ENCODE assay signal across 24 mouse cellular contexts in the genomic region with DNA sequence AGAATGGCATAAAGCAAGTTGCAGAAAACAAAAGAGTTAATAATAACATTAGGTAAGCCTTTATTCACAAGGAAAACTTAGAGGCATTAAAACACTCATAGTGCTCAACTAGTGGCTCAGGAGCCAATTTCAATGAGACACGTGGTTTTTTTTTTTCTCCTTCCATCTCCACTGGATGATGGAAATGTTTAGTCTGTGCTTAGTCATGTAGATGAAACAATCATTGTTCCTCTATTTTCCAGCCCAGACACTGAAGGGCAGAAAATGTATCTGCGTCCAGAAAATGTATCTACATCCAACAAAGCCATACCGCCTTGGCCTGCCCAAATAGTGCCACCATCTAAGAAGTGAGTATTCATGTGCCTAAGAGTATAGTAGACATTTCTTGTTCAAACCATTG.
"Had no signal": no experiment of that assay in that cellular context is flagged by ENCODE, and none has a peak within 500 bp of the region (broad histone marks: within the 10 kb centered on the region; RNA-seq: fewer than 3 reads in every experiment).

No protein-coding gene starts in this region.

- H3K36me3 ChIP-seq: heart, embryonic 10.5 days; heart, embryonic 12.5 days; hindbrain, embryonic 10.5 days; hindbrain, embryonic 12.5 days; hindbrain, embryonic 15.5 days; limb, embryonic 13.5 days; limb, embryonic 15.5 days; liver, embryonic 12.5 days had no signal

- H3K4me3 ChIP-seq: gastrocnemius, adult 2 months; heart, embryonic 10.5 days; heart, embryonic 12.5 days; hindbrain, embryonic 10.5 days; hindbrain, embryonic 12.5 days; hindbrain, embryonic 15.5 days; limb, embryonic 13.5 days; limb, embryonic 15.5 days; liver, embryonic 12.5 days had no signal

- H3K9me3 ChIP-seq: heart, embryonic 10.5 days; heart, embryonic 12.5 days; hindbrain, embryonic 10.5 days; hindbrain, embryonic 12.5 days; hindbrain, embryonic 15.5 days; limb, embryonic 13.5 days; limb, embryonic 15.5 days; liver, embryonic 12.5 days had no signal

- H3K27me3 ChIP-seq: heart, embryonic 12.5 days; hindbrain, embryonic 12.5 days; hindbrain, embryonic 15.5 days; limb, embryonic 13.5 days; limb, embryonic 15.5 days; liver, embryonic 12.5 days had no signal

- H3K27ac ChIP-seq: gastrocnemius, adult 2 months; heart, embryonic 10.5 days; hindbrain, embryonic 10.5 days; hindbrain, embryonic 12.5 days; hindbrain, embryonic 15.5 days; hindbrain, postnatal 0 days; limb, embryonic 13.5 days; limb, embryonic 15.5 days; liver, embryonic 12.5 days; liver, embryonic 14.5 days had no signal

- H3K4me2 ChIP-seq: heart, embryonic 12.5 days; hindbrain, embryonic 12.5 days; hindbrain, embryonic 15.5 days; limb, embryonic 13.5 days; limb, embryonic 15.5 days; liver, embryonic 12.5 days had no signal

- DNase-seq: gastrocnemius, adult 2 months; gastrocnemius, postnatal 10 days; gastrocnemius, postnatal 25 days; heart, adult 18-20 months; heart, postnatal 10 days; heart, postnatal 4 days; kidney, adult 11 months; kidney, adult 8-10 months; kidney, postnatal 10 days; kidney, postnatal 36 days; layer of hippocampus, adult 9-11 months; layer of hippocampus, postnatal 36 days; left cerebral cortex, postnatal 4 days had no signal

- ATAC-seq: hindbrain, postnatal 0 days; intestine, embryonic 16.5 days; liver, embryonic 12.5 days had no signal

- H3K4me1 ChIP-seq: heart, embryonic 10.5 days; heart, embryonic 12.5 days; hindbrain, embryonic 10.5 days; hindbrain, embryonic 15.5 days; limb, embryonic 13.5 days; limb, embryonic 15.5 days; liver, embryonic 12.5 days had no signal

- H3K9ac ChIP-seq: heart, embryonic 12.5 days; hindbrain, embryonic 12.5 days; hindbrain, embryonic 15.5 days; limb, embryonic 13.5 days; limb, embryonic 15.5 days; liver, embryonic 12.5 days; liver, embryonic 14.5 days had no signal
